Mouse (Mus musculus) cerebellum, adult 2 months (tissue): ENCODE results near the gene R3hdml. TPM values are rescaled to one million over a fixed set of nuclear protein-coding genes. Genes with fewer than 3 reads are reported as not detected.
A peak's percentile ranks its signal among the peaks of the same experiment; 100 is the strongest.

Experiments used
- DNase-seq, 2 experiments: peaks; one replicate each; pipeline ENCODE4 v3.0.0; 2021
- H3K27ac ChIP-seq: fragments of 200-500 bp; 2 replicates; pipeline ENCODE4 v1.5.1; 2012; ENCODE audit warnings: low read length, control low read depth, inconsistent platforms; ENCODE audit not compliant: insufficient read depth
- H3K27me3 ChIP-seq: fragments of 200-500 bp; 2 replicates; pipeline ENCODE4 v1.6.1; 2012; ENCODE audit warnings: inconsistent platforms, mild to moderate bottlenecking, low read length, moderate library complexity; ENCODE audit not compliant: control insufficient read depth, insufficient read depth
- H3K4me1 ChIP-seq: fragments of 200-500 bp; 2 replicates; pipeline ENCODE4 v1.6.1; 2011; ENCODE audit warnings: low read length; ENCODE audit not compliant: control insufficient read depth, insufficient read depth
- H3K4me3 ChIP-seq: fragments of 200-500 bp; replicated peaks from 2 replicates; pipeline ENCODE3; 2011; ENCODE audit warnings: mild to moderate bottlenecking, low read depth, low read length, control low read depth; ENCODE audit not compliant: insufficient read depth
- CTCF ChIP-seq: fragments of 200-500 bp; IDR thresholded peaks from 2 replicates; pipeline ENCODE4 v1.5.1; 2011; ENCODE audit warnings: low read depth, mild to moderate bottlenecking, control low read depth, low read length, moderate library complexity, borderline replicate concordance; ENCODE audit not compliant: insufficient read depth
- POLR2A ChIP-seq: fragments of 200-500 bp; IDR thresholded peaks from 2 replicates; pipeline ENCODE4 v1.6.1; 2011; ENCODE audit warnings: low read length, control low read depth, borderline replicate concordance; ENCODE audit not compliant: insufficient read depth
- WGBS: fragments of 180-500 bp; shearing (Covaris S2); methylation state at CpG from one replicate; pipeline ENCODE4 v1.1.7; 2018; 5-methylcytosine and 5-hydroxymethylcytosine counted together
- polyA plus RNA-seq: library from polyadenylated mRNA; depleted of rRNA; stranded (reverse); fragments of >200 nt; gene quantifications from 2 replicates; pipeline ENCODE4 v1.2.3, GENCODE M21; 2012

Gene R3hdml
- polyA plus RNA-seq, 1 experiment = not detected

DNA sequence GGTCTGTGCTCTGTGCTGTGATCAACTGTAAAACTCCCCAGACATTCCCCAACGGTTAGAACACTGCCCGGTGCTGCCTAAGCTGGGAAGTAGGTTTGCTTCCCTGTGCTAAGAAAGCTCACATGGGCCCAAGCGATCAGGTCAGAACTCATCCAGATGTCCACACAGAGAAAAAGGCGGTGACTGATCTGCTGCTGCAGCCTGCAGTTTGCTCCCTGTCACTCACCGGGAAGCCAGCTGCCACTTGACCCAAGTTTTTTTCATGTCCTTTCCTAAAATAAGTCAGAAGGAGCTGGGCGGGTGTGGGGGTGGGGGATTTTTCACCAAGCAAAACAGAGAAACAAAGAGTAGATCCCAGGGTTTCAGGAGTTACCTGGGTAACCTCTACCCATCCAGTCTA, 27.6 kb upstream of the R3hdml start:
- no peak overlapping the region for H3K4me3 ChIP-seq
- WGBS = 59% methylated on average over 6 of the region's 6 CpGs
- TF ChIP-seq CTCF = no peak
- TF ChIP-seq POLR2A = no peak
- H3K27ac ChIP-seq = no peak overlapping the region
- H3K27me3 ChIP-seq = no peaks in the 10 kb centered on the region
- DNase-seq = no peak
- H3K4me1 ChIP-seq = peaks cover 19% of the 10 kb centered on the region

- H3K4me1 ChIP-seq = peaks cover 19% of the 10 kb centered on the region
- TF ChIP-seq POLR2A (no peak), CTCF (no peak)
- DNase-seq = no peak
- WGBS = 67% methylated on average over 8 of the region's 8 CpGs
- H3K27me3 ChIP-seq = no peaks in the 10 kb centered on the region
- H3K4me3 ChIP-seq = no peak overlapping the region
- H3K27ac ChIP-seq = no peak overlapping the region
Observed at GRCm38 (mm10) chr2:163466771-163467170, 25.3 kb upstream of the R3hdml start.

DNA sequence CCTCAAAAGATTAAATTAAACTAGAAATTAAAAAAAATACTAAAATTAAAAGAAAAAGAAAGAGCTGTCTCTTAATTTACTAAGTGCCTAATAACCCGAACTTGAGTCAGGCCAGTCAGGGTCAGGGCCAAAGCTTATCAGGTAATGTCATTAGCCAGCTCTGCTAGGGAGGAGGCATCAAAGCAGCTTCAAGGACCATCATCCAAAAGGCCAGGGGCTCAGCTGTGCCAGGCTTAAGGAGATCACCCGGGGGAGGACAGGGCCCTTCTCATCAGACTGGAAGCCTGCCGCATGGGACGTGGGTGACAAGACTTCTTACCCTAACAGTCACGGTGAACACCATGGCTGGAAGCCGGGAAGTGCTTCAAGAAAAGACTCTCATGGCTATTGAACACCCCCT, 24.5 kb upstream of the R3hdml start:
- no peak for TF ChIP-seq CTCF
- no peak for TF ChIP-seq POLR2A
- no peak overlapping the region for H3K4me3 ChIP-seq
- H3K27ac ChIP-seq = no peak overlapping the region
- H3K27me3 ChIP-seq = no peaks in the 10 kb centered on the region
- DNase-seq = no peak
- peaks cover 19% of the 10 kb centered on the region for H3K4me1 ChIP-seq
- 90% methylated on average over 6 of the region's 6 CpGs for WGBS

DNA sequence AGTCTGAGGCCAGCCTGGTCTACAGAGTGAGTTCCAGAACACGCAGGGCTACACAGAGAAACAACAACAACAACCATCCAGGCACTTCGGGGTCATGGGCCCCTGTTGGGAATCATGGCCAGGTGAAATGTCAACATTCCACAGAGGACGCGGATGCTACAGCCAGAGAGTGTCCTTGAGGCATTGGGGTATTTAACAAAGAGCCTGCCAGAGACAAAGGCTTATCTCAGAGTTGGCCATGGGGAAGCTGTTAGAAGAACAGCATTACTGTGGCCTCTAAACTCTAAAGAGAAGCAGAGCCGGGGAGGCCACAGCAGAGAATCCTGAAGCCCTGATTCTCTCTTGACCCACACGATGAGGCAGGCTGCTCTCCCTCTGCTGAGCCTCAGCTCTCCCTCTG, 23.3 kb upstream of the R3hdml start:
- Histone ChIP-seq H3K27ac (no peak overlapping the region), H3K4me1 (peaks cover 11% of the 10 kb centered on the region), H3K27me3 (no peaks in the 10 kb centered on the region), H3K4me3 (no peak overlapping the region)
- TF ChIP-seq POLR2A (no peak), CTCF (no peak)
- 85% methylated on average over 6 of the region's 6 CpGs for WGBS
- DNase-seq = no peak

DNA sequence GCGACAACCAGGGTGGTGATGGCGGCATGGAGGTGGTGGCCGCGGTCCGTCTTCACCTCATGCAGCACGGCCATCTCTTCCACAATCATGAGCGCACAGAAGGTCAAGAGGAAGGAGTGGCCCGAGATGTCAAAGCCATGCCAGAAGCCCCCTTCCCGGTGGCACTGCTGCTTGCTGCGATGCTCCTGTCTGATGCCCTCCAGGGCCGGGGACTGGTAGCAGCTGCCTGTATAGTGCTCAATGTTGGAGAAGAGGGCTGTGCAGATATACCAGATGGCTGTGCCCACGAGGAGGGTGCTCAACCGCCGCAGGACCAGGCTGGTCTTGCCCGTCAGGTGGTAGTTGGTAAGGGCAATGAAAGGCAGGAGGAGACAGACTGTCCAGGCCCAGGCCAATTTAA, 22.4 kb upstream of the R3hdml start:
- Histone ChIP-seq H3K27me3 (no peaks in the 10 kb centered on the region), H3K4me1 (peaks cover 3% of the 10 kb centered on the region; the same call in 1 of the 2 replicates), H3K4me3 (no peak overlapping the region), H3K27ac (no peak overlapping the region)
- DNase-seq = no peak
- TF ChIP-seq POLR2A = no peak
- no peak for TF ChIP-seq CTCF
- WGBS = 78% methylated on average over 15 of the region's 15 CpGs

GRCm38 (mm10) chr2:163471136-163471535, 21.0 kb upstream of the R3hdml start:
- DNase-seq = no peak
- H3K27ac ChIP-seq = no peak overlapping the region
- H3K4me3 ChIP-seq = peak overlapping the region; percentile 5
- H3K4me1 ChIP-seq = peaks cover 2% of the 10 kb centered on the region; the same call in 1 of the 2 replicates
- H3K27me3 ChIP-seq = no peaks in the 10 kb centered on the region
- TF ChIP-seq POLR2A (no peak), CTCF (no peak)
- 27% methylated on average over 3 of the region's 3 CpGs for WGBS

GRCm38 (mm10) chr2:163471710-163472465, 20.2 kb upstream of the R3hdml start:
- Histone ChIP-seq H3K27me3 (no peaks in the 10 kb centered on the region), H3K27ac (peak overlapping the region; percentile 72), H3K4me1 (peaks cover 2% of the 10 kb centered on the region; the same call in 1 of the 2 replicates), H3K4me3 (peak overlapping the region; percentile 90)
- no peak for DNase-seq
- 4% methylated on average over 36 of the region's 36 CpGs for WGBS
- TF ChIP-seq POLR2A (no peak), CTCF (no peak)

GRCm38 (mm10) chr2:163472466-163472851, 19.7 kb upstream of the R3hdml start, which contains the start of gene Fitm2:
TSS of gene Fitm2 (minus strand) at chr2:163472629.
- H3K27ac ChIP-seq = peak within 1 kb of the TSS; percentile 72
- no peaks in the 10 kb centered on the region for H3K27me3 ChIP-seq
- peak; percentile 96 to 99 for DNase-seq
- TF ChIP-seq CTCF (peak; percentile 100), POLR2A (peak; percentile 58; the same call in 1 of the 2 replicates)
- H3K4me1 ChIP-seq = peaks cover 2% of the 10 kb centered on the region; the same call in 1 of the 2 replicates
- WGBS = 1% methylated on average over 30 of the region's 30 CpGs
- peak within 1 kb of the TSS; percentile 90 for H3K4me3 ChIP-seq

- TF ChIP-seq POLR2A (no peak), CTCF (peak; percentile 34; the same call in 1 of the 2 replicates)
- H3K27ac ChIP-seq = no peak overlapping the region
- DNase-seq = no peak
- WGBS = 52% methylated on average over 18 of the region's 18 CpGs
- no peak overlapping the region for H3K4me3 ChIP-seq
- H3K4me1 ChIP-seq = no peaks in the 10 kb centered on the region
- H3K27me3 ChIP-seq = no peaks in the 10 kb centered on the region
Observed at GRCm38 (mm10) chr2:163480191-163480825, 11.8 kb upstream of the R3hdml start.
